Mouse (Mus musculus): ENCODE data around the gene Hnrnpab. TPM values are rescaled to one million over a fixed set of nuclear protein-coding genes. Genes with fewer than 3 reads are reported as not detected.

The Hnrnpab gene
- 100 to 1,000 TPM; 116 to 129 TPM for total RNA-seq (2021)

DNA sequence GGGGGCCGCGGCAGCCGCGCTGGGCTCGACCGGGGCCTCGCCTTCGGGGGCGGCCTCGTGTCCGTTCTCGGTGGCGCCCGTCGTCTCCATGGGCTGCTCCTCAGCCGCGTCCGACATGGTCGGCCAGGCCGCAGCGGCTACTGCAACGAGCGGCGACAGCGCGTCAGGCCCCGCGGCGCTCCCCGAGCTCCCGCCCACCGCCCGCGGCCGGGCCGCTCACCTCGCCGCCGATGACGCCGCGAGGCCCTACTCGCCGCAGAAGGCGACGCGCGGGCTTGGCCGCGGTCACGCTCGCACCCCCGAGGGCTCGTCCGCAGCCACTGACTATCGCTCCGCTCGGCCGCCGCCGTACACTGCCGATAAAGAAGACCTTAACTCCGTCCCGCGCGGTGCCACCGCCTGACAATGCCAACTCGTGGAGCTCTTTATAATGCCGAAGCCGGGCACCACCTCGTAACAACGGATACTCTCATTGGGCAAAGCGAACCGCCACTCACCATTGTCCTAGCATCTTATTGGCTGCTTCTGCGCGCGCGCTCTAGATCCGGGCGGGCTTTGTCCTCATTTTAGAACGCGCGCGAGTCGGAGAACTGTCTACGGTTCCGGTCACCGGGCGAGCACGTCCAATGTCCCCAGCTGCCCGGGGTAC, at the start of gene Hnrnpab:
Gene Hnrnpab, minus strand, starts transcription at position 401 of the 649 bp plus-strand sequence.
- peak; percentile 98 to 99 for DNase-seq (ENCODE audit: low spot score in 2 of 2)
- intact Hi-C loops (cut with DNase I) = loop anchor here (5.0 kb wide), 1 partner anchor 611 kb away; no protein-coding TSS in a partner anchor

DNA sequence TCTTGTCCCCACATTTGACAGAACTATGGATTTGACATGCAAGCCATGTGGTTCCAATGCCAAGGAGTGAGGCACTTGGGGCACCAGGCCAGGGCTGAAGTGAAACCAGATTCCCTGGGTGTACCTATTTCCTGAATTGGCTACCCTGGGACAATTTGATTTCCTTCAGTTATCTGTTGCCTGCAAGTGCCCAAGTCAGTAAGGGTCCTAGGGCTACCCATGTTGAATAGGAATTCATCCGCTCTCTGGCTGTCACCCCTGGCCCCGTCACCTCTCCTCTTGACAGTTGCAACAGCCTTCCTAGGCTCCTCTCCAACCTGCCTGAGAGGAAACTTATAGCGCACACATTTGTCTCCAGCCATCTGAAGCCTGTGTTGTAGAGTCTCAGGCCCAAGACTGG, 48.2 kb upstream of the Hnrnpab start:
- intact Hi-C loops (cut with DNase I) = no loop called here
- DNase-seq (ENCODE audit: low spot score in 2 of 2) = no peak

DNA sequence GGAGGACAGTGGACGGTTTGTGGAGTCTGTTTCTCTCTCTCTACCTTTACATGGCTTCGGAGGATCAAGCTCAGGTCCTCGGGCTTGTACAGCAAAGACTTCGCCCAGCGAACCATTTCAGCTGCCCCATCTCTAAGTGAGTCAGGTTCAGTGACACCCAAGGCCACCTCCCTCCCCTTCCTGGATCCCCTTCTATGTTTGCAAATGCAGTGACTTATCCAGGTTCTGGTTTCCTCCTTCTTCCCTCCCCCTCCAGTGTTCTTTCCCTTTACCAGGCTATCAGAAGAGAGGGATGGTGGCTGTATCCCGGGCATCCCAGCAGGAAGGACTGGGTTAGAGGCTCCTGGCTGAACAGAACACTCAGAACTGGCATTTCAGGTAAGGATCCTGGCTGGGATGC, 47.1 kb upstream of the Hnrnpab start:
- intact Hi-C loops (cut with DNase I) = no loop called here
- no peak for DNase-seq (ENCODE audit: low spot score in 2 of 2)

- DNase-seq (ENCODE audit: low spot score in 2 of 2) = no peak
- intact Hi-C loops (cut with DNase I) = no loop called here
Observed at GRCm38 (mm10) chr11:51652889-51653418, 46.3 kb upstream of the Hnrnpab start.

- DNase-seq (ENCODE audit: low spot score in 2 of 2) = no peak
- intact Hi-C loops (cut with DNase I) = loop anchor here (1.0 kb wide), 1 partner anchor 33 kb away; no protein-coding TSS in a partner anchor
Observed at GRCm38 (mm10) chr11:51650691-51651515, 44.3 kb upstream of the Hnrnpab start, which contains the start of the genes N4bp3 and D930048N14Rik. Gene N4bp3, minus strand, starts transcription at chr11:51650842. Gene D930048N14Rik, plus strand, starts transcription at chr11:51650954.

DNA sequence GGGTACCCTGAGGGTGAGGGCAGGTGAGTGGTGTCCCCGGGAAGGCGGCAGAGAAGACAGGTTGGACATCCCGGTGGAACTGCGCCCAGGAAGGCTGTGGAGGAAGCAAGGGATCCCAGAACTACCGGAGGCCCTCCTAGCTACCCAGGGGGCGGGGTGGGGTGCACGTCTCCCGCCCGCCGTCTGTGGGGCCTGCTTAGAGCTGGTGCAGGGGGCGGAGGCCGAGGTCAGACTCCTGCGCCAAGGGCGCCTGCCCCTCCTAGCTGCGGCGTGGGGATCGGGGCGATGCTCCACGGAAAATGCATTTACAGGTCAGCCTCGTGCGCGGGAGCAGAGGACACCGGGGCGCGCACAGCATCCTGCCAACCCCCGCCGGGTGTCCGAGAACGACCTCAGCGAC, 43.6 kb upstream of the Hnrnpab start:
- intact Hi-C loops (cut with DNase I) = loop anchor here (1.0 kb wide), 1 partner anchor 32 kb away; no protein-coding TSS in a partner anchor
- DNase-seq (ENCODE audit: low spot score in 2 of 2) = no peak

DNA sequence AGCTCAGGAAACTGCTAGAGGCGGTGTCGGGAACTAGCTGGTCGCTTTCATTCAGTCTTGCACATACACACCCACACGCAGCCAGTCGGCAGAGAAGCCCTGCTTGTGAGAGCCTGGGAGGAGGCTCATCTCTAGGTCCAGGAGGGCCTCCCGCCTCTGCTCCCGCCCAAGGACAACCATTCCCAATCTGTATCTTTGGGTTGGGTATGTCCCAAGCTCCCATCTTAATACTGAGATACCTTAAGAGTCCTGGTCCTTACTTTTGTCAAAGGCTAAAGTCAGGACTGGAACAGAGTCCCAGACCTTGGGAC, 43.2 kb upstream of the Hnrnpab start:
- peak in 1 of 2 experiments; percentile 70 for DNase-seq (ENCODE audit: low spot score in 2 of 2)
- intact Hi-C loops (cut with DNase I) = loop anchor here (1.0 kb wide), 1 partner anchor 32 kb away; no protein-coding TSS in a partner anchor

GRCm38 (mm10) chr11:51649111-51649888, 42.7 kb upstream of the Hnrnpab start:
- no peak for DNase-seq (ENCODE audit: low spot score in 2 of 2)
- intact Hi-C loops (cut with DNase I) = no loop called here

DNA sequence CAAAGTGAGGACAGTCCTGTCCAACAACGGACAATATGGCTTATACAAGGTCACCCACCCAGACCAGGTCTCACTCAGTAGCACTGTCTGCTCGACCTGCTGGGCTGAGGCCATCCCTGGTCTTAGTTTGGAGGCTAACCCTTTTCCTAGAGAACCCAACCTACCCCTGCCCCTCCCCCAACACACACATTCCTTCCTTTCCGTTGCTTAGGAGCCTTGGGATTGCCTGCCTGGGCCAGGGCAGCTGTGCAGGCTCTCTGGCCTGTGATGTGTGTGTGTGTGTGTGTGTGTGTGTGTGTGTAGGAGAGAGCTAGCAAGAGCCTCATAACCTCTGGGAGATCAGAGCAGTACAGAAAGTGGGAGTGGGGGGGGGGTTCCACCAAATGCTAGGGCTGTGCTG, 41.9 kb upstream of the Hnrnpab start:
- intact Hi-C loops (cut with DNase I) = no loop called here
- no peak for DNase-seq (ENCODE audit: low spot score in 2 of 2)

DNA sequence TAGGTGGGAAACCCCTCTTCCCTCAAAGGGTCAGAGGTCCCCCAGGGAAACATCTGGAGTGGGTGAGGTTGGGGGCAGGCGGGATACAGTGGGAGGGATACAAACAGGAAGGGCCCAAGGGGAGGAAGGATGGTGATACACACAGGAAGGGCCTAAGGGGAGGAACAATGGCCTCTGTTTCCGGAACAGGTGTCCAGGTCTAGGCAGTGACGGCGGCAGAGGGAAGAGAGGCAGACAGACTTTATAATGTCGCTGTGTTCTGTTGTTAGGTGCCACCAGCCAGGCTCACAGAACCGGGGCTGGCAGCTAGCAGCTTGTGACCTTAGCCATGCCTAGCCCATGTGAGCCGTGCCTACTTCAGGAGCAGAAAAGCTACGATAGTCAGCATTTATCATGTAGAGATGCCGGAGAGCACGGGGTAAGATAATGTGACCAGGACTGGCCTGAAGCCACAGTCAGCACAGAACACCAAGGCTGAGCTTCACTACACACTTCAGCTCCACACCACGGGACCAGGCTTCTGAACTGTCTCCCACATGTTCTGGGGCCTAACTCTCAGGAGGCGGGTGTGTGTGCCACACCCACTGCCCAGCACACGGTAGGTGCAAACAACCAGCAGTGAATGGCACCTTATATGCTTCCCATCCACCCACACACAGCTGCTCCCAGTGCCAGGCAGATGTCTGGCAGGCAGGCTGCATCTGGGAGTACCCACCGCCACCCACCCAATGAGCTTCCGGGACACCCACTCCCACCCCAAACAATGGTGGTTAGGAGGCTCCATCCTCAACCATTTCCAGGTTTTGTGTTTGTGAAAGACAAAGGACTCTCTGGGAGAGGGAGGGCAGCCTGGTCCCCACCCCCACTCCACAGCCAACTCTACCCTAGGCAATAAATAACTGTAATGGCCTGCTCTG, 40.4 kb upstream of the Hnrnpab start:
- intact Hi-C loops (cut with DNase I) = no loop called here

GRCm38 (mm10) chr11:51646245-51646644, 39.6 kb upstream of the Hnrnpab start:
- intact Hi-C loops (cut with DNase I) = no loop called here
- DNase-seq (ENCODE audit: low spot score in 2 of 2) = no peak

More for the DNA sequence above, 40.4 kb upstream of the Hnrnpab start:
- peak in 1 of 2 experiments; percentile 33 for DNase-seq (ENCODE audit: low spot score in 2 of 2)

- intact Hi-C loops (cut with DNase I) = no loop called here
- no peak for DNase-seq (ENCODE audit: low spot score in 2 of 2)
Observed at GRCm38 (mm10) chr11:51645293-51645692, 38.6 kb upstream of the Hnrnpab start.

DNA sequence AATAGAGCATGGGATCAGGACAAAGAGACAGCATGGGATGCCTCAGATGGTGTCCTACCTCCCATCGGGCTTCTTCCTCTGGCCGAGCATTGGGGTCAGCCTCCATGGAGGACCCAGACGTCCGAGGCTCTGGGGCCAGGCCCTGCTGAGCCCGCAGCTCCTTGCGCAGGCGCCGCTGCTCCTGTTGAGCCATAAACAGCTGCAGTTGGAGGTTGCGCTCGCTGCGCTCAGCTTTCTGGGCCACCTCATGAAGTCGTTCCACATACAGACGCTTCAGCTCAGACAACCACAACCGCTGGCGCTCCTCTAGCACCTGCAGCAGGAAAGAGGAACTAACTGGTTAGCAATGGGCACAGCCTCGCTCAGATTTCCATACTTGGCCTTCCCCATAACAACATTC, 37.6 kb upstream of the Hnrnpab start:
- intact Hi-C loops (cut with DNase I) = no loop called here
- no peak for DNase-seq (ENCODE audit: low spot score in 2 of 2)

DNA sequence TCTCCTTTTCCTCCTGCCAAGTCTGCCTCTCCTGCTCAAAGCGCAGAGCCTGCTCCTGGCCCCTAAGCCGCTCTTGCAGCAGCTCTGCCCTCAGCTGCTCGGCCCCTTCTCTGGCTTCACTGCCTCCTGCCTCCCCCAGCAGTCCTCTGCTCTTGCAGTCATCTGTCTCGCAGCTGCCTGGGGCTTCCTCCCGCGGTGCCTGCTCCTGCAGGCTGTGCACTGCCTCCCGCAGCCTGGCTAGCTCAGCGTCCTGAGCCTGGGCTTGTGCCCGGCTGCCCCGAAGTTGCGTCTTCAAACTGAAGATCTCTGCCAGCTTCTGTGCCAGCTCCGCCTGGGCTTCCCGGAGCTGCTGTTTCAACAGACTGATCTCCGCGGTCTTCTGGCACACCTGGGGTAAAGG, 37.1 kb upstream of the Hnrnpab start:
- intact Hi-C loops (cut with DNase I) = no loop called here
- no peak for DNase-seq (ENCODE audit: low spot score in 2 of 2)

GRCm38 (mm10) chr11:51643202-51643601, 36.6 kb upstream of the Hnrnpab start:
- intact Hi-C loops (cut with DNase I) = no loop called here
- no peak for DNase-seq (ENCODE audit: low spot score in 2 of 2)

- intact Hi-C loops (cut with DNase I) = no loop called here
Observed at GRCm38 (mm10) chr11:51640748-51641147, 34.1 kb upstream of the Hnrnpab start.

GRCm38 (mm10) chr11:51638497-51638896, 31.9 kb upstream of the Hnrnpab start:
- no peak for DNase-seq (ENCODE audit: low spot score in 2 of 2)
- intact Hi-C loops (cut with DNase I) = no loop called here

More at GRCm38 (mm10) chr11:51640748-51641147, 34.1 kb upstream of the Hnrnpab start:
- no peak for DNase-seq (ENCODE audit: low spot score in 2 of 2)

DNA sequence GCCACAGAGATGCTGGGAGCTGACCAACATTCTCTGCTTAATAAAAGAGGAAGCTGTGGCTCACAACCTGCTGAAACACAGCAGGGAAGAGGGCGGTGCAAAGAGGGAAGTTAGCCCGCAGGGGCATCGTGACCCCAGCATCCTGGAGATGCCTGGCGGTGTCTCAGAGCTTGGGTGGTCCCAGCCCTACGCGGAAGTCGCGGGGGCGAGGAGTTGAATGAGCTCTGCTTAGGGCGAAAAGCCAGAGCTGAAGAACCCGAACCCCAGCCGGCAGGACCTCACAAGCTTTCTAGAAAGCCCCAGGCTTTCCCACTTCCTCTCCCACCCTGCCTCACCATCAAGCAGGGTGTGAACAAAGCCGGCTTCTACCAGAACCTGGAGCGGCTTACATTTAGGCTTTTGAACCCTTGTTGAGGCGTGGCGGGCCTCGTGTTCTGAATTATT, 31.3 kb upstream of the Hnrnpab start:
- intact Hi-C loops (cut with DNase I) = no loop called here
- no peak for DNase-seq (ENCODE audit: low spot score in 2 of 2)

DNA sequence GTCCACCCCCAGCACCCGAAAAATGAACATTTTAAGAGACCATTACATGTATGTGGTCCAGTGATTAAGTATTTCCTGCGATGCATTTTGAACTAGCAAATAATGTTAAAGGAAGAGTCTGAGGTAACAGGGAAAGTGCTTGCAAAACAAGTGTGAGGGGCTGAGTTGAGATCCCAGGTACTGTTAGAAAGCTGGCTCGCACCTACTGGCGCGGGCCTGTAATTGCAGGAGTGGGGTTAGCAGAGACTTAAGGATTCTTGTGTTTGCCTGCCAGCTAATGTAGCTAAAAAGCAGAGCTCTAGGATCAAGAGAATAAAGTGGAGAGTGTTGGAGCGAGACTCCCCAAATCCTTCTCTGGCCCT, 29.7 kb upstream of the Hnrnpab start:
- peak; percentile 52 to 76 for DNase-seq (ENCODE audit: low spot score in 2 of 2)
- intact Hi-C loops (cut with DNase I) = no loop called here
